Mouse (Mus musculus) layer of hippocampus, postnatal 14 days (tissue): Measurements from ENCODE around the gene Itga4. TPM values are rescaled to one million over a fixed set of nuclear protein-coding genes. Genes with fewer than 3 reads are reported as not detected.

Experiments used
- DNase-seq, 2 experiments: peaks; one replicate each; pipeline ENCODE4 v3.0.0; 2021 to 2022; ENCODE audit warnings: low spot score in 2 of 2, mixed read lengths in 1 of 2
- total RNA-seq, 2 experiments: library from RNA; stranded (reverse); gene quantifications; 2 replicates each; pipeline ENCODE4 v1.2.3; 2021

Itga4 gene
- total RNA-seq, 2 experiments from 2014 or later: 17.3 to 20.1 TPM

DNA sequence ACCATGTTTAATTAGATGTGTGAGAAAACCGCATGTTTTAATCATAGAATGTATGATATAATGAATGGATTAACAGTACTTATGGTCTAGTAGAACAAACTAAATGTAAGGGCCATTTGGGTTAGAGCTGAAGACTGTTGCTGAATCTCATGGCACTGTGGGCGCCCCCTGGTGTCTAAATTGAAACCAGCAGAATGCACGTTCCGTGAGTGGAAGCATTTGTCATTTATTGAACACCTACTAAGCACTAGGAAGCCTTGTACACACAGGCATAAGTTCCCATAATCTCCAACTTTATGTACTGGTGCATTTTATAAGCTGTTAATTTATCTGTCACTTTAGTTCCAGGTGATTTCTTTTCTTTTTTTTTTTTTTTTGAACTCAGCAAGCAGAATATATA lies 10.4 kb downstream of the Itga4 start:
- peak in 1 of 2 experiments; percentile 31 for DNase-seq

DNA sequence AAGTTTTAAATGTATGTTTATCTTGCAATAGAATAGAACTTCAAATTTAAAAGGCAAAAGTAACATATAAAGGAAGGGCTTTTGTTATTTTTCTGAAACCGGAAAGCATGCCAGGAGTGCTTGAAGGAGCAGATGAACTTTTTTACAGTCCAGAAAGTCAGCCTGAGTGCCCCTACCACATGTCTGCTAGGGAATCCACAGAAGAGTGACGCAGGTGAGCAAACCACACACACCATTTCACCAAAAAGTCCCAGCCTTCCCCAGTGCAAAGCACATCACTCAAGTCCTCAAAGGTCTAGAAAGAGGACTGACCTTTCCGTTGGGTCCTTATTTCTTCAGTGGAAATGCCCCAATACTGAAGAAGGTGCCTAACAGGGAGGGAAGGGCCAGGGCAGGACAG lies 11.3 kb downstream of the Itga4 start:
- DNase-seq: no peak

DNA sequence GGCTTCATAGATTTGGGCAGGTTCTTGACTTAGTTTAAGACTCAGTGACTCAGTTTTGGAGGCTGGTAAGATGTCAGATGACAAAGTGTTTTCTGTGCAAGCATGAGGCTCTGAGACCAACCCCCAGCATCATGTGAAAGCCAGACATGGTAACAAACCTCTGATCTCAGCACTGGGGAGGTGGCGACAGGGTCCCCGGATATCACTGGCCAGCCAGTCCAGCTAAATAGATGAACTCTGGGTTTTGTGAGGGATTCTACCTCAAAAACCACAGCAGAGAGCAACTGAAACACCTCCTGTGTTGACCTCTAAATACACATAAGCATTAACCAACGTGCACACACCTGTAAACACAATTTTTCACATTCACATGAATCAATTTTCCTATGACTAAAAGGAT lies 12.0 kb downstream of the Itga4 start:
- no peak for DNase-seq

DNA sequence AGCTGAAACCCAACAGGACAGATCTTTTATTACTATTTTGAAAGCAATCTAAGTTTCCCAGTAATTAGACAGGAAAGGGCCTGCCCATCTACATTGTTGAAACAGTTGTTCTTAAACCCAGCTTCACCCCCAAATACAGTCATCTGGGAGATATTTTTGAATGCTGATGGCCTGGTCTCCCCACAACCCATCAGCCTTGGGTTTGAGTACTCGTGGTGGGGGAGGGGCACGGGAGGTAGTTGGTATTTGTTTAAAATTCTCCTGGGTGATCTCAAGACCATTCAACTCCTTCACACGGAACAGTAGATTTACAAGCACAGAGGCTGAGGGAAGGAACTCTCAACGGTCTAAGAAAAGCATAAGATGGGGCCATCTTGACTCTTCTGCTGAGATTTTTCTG lies 13.6 kb downstream of the Itga4 start:
- no peak for DNase-seq

DNA sequence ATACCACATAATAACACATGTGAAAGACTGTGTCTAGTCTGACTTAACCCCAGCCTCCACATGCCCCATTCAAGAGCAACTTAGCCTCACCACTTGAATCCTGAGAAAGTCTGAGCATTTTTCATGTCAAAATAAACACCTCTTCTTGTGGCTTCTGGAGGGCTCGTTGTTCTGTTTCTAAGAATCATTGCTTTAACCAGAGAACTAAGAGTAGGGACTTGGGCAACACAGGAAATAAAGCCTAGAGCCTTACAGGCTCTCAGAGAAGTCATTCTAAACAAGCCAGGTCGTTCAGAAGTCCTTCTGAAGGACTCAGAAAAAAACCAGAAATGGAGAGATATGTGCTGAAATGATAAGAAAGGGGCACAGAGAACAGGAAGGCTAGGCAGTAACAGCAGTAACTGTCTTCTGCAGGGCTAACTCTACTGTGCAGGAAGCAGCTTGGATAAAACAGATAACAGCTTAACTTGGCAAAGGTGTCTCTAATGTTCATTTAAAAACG lies 14.9 kb downstream of the Itga4 start:
- DNase-seq: no peak

DNA sequence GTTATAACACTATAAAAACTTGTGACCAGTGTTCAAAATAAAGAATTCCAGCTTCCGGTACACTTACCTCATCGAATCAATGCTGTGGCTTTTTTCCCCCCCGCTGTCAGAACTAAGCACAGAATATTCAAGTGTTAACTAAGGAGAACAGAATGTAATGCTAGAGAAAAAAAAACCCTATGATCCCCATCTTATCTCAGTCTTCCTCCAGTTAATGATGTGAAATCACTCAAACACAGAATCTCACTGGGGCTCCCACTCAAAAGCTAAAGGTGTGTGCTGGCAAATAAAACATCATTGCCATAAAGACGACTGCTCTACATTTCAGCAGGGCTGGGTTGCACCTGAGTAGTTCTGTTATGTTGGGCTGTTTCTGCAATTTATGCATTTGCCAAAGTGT lies 16.6 kb downstream of the Itga4 start:
- no peak for DNase-seq

DNA sequence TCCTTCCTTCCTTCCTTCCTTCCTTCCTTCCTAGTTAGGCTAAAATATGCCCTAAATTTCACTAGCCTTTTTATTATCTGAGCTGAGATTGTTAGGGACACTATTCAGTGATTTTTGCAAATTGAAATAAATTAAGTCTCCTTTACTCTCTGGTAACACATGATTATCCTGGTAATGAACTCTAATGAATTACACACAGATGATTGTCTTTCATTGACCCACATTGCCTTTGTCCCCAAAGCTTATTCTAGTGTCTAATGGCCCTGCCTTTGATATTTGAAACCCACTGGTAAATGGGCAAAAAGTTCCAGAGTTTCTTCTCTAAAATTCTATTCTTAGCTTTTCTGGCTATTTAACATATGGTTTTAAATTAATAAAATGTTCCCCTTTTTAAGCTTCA lies 23.4 kb downstream of the Itga4 start:
- no peak for DNase-seq

DNA sequence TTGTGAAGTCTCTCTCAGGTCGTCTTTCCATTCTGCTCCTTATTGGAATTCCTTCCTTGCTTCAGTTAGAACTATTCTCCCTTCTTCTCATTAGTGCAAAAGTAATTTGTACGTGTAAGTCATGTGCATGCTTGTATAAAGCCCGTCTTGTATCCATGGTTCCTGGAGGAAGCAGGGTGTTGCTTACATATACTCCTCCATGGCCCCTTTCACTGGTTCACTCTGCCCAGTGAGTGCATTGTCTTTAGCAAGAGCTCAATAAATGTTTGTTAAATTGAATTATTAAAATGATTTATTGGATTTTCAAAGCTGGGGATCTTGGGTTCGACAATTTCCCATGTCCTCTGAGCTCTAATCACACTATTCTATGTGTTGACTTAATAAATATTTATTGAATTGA lies 29.0 kb downstream of the Itga4 start:
- no peak for DNase-seq

DNA sequence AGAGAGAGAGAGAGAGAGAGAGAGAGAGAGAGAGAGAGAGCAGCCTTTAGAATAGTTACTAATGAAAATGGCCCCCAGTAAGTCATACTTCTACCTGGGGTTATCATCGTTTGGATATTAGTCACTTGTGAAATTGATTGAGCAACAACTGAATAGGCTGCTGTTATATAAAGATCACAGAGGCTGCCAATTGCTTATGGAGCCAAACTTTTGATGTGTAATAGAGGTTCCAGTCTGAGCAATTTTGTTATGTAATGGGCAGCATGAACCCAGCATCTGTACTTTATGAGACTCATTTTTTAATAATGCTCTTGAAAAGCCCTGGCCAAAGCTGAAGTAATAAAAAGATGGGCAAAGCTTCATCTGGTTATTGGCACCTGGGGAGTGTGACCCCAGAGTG lies 34.9 kb downstream of the Itga4 start:
- DNase-seq: no peak

DNA sequence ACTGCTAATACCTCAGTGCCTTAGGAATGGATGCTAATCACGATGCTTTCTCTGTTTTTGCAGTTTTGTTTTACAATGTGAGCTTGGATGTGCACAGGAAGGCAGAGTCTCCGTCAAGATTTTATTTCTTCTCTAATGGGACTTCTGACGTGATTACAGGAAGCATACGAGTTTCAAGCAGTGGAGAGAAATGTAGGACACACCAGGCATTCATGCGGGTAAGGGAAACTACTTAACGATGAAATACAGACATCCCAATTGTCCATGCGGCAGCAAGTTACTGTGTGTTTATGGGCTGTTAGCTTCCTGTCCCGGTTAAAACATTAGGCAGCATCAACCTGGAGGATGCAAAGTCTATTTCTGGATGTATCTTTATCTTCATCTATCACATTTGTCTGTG lies 36.7 kb downstream of the Itga4 start:
- DNase-seq: no peak

DNA sequence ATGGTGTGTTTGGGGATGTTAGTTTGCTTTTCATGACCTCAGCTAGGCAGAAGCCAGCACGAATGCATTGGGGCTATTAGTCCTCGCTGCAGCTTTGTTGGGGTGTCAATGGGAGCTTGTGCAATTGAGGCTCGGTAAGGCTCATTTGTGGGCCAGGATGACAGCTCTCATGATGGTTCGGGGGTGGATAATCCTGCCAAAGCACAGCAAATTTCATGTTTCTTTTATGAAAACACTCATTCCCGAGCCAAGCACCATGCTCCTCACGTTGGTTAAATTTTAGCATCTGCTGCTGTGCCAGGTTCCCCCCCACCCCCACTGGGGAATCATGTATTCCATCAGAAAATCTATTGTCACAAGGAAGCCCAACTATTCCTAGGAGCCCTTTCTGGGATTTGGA lies 37.2 kb downstream of the Itga4 start:
- peak in 1 of 2 experiments; percentile 44 for DNase-seq

DNA sequence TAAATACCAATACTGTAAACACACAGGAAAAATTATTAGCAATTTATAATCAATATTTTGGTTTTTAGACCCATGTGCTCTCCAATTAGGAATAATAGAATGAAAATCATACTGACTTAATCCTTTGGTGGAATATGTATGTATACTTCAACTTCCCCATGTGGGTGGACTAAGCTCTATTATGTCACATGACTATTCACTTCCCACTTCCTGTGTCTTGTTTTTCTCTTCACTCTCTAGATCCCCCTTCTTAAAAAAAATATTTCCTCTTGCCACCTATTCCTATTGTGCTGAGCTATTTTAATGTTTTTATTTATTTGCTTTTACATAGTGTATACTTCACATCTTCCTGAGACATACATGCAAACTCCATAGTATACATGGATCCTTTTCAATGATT lies 47.2 kb downstream of the Itga4 start:
- no peak for DNase-seq

DNA sequence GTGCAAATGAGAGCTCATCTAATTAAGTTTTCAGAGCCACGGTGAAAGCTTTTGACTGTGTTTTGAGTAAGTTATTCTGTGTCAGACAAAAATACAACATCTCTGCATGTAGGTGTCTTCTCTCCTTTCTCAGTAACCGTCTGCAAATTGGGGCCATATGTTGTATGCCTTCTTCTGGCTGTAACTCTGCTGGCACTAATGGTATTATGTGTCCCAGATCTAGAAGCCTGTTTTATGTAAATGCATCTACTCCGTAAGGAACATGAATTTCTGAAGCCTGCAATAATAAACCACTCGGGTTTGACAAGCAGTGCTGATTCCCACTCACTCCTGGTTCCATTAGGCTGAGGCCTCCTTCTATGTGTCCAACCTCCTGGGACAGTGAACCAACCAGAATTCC lies 52.3 kb downstream of the Itga4 start:
- peak in 1 of 2 experiments; percentile 26 for DNase-seq

DNA sequence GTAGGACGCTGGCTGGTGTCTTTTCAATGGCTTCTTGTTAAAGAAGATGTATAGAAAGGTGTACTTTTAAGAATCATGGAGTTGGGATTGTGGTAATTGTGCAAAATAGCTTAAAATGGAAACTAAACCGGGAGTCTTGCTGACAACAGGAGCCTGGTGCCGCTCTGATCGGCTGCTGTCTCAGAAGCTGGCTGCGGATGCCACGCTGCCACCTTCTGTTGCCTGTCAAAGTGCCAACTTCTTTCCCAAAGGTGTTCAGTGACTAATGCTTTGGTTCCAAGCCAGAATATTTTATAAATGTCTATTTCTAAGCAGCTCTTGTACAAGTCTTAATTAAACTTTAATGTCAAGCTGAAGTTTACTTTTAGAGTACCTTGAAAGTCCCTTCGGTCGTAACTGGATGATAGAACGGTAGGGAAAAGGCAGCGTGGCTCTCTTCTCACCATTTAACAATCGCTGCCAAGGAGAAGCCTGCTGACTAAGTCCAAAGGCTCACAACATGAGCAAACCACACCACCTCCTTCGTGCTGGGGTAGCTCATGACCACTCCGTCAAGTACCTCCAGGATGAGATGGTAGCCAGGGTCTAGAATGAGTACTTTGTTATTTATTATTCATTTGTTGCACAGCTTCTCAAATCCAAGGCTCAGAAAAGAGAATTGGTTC lies 54.4 kb downstream of the Itga4 start:
- DNase-seq: peak in 1 of 2 experiments; percentile 31

DNA sequence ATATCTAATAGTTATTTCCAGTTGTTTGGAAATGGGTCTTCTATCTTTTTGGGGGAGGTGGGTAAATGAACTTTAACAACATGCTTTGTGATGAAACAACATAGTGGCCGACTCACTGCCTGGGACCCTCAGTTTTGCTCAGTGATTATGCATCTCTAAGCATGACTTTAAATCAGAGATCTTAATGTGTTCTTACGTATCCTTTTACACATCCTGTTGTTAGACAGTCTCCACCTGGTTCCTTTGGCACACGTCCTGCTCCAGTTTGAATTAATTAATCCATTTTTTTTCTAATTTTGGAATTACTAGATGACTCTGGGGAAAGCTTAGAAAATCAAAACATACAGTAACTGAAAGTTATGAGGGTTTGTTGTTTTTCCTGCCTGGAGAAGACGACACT lies 57.3 kb downstream of the Itga4 start:
- DNase-seq: no peak

DNA sequence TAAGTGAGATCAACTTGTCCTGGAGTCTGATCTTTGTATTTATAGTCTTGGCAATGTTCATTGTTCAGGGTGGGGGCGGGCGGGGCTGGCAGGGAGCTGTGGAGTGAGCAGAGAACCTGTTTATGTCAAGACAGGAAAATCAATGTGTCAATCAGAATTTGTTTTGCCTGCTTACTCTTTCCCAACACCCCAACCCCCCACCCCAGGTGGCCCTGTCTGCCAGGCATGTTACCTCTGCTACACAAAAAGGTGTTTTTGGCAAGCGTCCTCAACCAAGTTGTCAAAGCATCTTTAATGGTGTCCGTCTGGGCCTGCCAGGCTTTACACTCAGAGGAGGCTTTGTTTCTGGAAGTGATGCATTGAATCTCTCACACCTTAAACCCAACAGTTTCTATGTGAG lies 59.9 kb downstream of the Itga4 start:
- DNase-seq: no peak

DNA sequence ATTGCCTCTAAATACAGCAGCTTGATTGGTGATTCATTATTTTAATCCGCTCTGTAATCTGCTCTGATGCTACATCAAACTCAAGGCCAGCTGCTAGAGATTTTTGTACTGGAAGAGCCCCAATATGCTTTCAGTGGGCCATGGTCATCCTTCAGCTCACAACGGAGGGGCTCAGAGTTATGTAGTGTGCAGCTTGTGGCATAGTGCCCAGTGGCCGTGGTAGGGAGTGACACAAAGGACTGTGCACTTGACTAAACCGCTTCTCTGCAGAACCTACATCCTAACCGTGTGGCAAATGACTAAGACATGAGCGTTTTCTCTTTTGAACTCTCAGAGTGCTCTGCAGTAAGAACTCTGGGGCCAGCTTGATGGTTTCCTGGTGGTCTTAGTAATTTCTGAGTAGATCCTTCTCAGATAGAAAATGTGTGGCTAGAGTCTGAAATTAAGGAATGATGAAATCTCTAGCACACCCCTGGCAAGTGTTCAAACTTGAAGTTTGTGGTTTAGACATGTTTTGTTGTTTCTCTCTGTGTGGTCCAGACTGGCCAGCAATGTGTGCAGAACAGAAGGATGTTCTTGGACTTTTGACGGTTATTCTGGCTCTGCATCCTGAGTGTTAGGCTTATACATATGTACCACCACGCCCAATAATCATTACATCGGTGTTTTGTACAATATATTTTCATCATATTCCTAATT lies 61.1 kb downstream of the Itga4 start:
- no peak for DNase-seq

DNA sequence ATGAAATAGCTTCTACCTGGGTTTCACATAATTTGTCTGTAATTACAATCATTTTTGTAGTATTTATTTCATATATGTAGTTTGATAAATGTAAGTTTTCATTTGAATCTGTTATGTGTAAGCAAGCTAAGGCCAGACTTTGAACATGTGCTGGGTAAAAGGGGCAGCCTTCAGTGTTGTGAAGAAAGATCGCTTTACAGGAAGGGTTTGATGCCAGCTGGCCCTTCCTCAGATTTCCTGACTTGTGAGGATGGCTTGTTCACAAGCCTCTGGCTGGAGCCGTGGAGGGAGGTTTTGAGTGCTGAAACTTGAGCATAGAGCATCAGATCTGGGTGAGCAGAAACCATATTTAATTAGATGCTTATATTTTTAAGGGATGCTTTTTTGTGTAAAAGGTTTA lies 72.9 kb downstream of the Itga4 start:
- no peak for DNase-seq

DNA sequence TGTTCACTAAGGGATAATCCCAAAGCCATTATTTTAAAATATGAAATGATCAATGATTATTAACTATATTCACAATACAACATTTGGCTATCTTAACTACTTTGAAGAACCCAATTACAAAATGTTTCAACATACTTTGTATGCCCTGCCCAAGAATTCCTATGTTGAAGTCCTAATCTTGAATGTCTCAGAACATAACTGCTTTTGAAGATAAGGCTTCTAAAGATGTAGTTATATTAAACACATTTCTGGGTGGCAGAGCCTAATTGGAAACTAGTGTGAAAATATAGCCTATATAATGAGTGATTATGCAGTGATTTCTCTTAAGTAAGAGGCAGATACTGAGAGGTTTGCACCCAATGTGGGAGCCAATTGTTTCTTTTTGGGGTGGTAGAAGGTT lies 79.4 kb downstream of the Itga4 start:
- DNase-seq: no peak

DNA sequence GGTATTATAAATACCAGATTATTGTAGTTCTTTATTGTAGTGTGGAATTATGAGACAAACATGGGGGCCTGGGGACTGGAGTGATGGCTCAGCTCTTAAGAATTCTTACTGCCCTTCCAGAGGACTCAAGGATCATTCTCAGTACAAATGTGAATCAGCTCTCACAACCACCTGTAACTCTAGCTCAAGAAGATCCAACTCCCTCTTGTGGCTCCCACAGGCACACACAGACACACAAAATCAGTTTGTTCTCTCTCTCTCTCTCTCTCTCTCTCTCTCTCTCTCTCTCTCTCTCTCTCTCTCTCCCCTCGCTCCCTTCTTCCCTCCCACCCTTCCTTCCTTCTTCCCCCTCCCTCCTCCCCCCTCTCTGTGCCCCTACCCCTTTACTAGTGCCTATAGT lies 80.9 kb downstream of the Itga4 start:
- DNase-seq: no peak

DNA sequence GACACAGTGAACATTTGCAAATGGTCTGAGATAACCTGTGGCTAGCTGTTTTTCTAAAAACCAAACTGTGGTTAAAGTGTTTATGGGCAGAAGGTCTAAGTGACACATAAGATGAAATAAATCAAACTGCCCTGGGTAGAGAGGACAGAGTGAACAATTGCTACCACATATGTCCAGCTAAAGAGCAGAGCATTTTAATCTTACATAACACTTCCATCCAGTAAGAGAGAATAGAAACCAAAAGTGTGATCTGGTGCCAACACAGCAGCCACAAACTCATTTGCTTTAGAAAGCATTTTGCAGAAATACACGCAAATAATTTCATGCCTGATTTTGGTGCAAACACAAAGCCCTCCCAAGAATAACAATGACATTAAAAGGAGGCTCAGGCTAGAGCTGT lies 83.8 kb downstream of the Itga4 start:
- DNase-seq: no peak

DNA sequence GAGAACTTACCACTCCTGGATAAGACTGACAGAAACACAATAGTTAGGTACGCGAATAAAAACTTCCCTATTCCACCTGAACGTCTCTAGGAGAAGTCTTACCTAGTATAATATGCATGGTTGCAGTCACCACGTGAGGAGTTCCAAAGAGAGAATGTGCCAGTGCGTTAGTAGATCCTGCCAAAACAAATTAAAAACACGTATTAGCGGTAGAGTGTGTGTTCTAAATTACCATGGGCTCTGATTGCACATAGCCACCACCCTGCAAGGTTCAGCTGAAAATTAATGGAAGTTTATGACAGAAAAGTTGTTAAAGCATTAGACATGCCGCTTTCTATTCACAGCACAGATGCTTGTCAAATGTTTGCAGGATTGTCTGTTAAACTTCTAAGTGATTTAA lies 87.9 kb downstream of the Itga4 start:
- DNase-seq: no peak
